Mouse (Mus musculus): ENCODE data around the gene Mindy1.

Mindy1 gene

GRCm38 (mm10) chr3:95293537-95293936 is 12.4 kb downstream of the Mindy1 start:
- no peak for DNase-seq (ENCODE audit: low spot score in 2 of 2)

- DNase-seq (ENCODE audit: low spot score in 2 of 2) = no peak
These were observed 13.2 kb downstream of the Mindy1 start for GRCm38 (mm10) chr3:95294316-95294715.

DNA sequence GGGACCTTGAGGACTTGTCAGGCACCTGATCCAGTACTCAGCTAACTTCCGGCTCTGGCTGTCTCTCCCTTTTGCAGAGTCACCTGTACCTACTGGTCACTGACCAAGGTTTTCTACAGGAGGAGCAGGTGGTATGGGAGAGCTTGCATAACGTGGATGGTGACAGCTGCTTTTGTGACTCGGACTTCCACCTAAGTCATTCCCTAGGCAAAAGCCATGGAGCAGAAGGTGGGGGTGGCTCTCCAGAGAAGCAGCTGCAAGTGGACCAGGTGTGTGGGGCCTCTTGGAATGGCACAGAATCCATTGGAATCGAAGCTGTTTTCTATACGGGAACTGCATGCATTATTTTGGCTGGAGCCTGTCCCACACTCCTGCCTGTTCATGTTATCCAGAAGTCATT is 13.6 kb downstream of the Mindy1 start:
- DNase-seq (ENCODE audit: low spot score in 2 of 2) = no peak

GRCm38 (mm10) chr3:95295321-95296102 is 14.4 kb downstream of the Mindy1 start:
- no peak for DNase-seq (ENCODE audit: low spot score in 2 of 2)

DNA sequence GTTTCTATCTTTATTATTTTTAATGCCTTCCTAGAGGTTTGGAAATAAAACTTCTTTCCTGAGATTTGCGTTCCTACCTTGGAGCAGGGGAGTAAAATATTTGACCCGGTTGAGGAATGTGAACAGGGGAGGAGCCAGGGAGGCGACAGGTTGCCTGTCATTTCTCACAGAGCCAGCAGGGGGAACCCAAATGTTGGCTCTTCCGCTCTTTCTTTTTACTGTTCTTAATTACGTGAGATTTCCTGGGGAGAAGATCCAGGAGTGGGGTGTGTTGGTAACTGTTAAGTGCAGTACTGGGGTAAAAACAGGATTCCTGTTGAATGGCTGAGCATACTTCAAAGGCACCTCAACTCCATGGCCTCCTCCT is 14.9 kb downstream of the Mindy1 start:
- DNase-seq (ENCODE audit: low spot score in 2 of 2) = peak in 1 of 2 experiments; percentile 45

- DNase-seq (ENCODE audit: low spot score in 2 of 2) = no peak
These were observed 16.9 kb downstream of the Mindy1 start for GRCm38 (mm10) chr3:95298018-95298417.

DNA sequence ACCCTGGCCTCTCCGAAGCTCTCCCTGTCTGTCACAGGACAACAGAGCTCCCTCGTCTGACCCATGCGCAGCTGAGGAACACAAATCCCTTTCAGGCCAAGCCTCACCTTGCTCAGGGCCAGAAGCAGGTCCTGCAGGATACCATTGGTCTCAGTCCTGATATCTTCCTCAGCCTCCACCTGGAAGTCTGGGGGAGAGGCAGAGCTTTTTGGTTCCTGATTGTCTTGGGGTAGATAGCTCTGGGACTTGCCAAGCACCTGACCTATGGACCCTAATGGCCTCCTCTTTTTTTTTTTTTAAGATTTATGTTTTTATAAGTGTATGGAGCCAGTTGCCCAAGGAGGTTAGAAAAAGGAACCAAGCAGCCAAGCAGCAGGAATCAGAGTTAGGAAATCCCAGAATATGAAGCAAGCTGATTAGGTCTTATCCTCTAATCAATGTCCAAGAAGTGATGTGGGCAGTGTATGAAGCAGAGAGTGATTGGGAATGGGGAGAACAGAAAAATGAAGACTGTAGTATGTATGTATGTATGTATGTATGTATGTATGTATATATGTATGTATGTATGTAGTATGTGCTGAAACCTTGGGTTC is 20.2 kb downstream of the Mindy1 start:
- no peak for DNase-seq (ENCODE audit: low spot score in 2 of 2)

DNA sequence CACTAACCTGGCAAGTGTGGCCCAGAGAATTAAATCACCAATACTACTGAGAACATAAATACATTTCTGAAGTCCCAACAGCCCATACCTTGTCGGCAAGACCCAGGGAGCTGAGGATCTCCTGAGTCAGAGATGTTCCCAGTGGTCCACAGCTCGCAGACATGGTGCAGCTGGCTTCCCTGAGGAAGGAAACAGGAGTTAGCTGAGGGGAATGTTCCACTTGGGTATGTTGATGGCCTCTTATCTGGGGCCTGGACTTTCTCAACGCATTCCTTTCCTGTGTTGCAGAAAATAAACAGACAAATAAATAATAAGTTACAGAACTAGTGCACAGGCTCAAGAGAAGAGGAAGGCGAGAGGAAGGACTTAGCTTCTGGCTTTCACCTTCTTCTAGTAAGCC is 25.1 kb downstream of the Mindy1 start:
- DNase-seq (ENCODE audit: low spot score in 2 of 2) = no peak

DNA sequence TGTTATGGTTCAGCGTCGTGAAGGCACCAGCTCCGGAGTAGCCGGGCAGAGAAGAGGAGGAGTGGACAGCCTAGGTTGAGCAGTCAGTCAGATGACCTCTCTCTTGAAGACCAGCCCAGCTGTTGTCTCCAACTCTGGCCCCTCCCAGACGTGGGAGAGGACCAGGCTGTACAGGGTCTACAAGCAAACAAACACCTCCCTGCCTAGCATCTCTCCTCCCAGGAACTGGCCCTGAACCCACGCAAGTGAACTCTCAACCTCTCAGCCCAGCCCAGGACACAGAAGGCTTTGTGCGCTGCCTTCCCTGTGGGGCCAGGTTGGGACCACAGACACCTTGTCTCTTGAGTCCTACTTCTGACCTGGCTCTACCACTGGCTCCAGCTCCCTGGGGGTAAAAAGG is 26.0 kb downstream of the Mindy1 start, which contains the start of gene Anxa9:
Anxa9 (minus strand) TSS at position 77 of the 400 bp plus-strand sequence.
- DNase-seq (ENCODE audit: low spot score in 2 of 2) = no peak

- DNase-seq (ENCODE audit: low spot score in 2 of 2) = no peak
These were observed 29.4 kb downstream of the Mindy1 start for GRCm38 (mm10) chr3:95310496-95310895.

DNA sequence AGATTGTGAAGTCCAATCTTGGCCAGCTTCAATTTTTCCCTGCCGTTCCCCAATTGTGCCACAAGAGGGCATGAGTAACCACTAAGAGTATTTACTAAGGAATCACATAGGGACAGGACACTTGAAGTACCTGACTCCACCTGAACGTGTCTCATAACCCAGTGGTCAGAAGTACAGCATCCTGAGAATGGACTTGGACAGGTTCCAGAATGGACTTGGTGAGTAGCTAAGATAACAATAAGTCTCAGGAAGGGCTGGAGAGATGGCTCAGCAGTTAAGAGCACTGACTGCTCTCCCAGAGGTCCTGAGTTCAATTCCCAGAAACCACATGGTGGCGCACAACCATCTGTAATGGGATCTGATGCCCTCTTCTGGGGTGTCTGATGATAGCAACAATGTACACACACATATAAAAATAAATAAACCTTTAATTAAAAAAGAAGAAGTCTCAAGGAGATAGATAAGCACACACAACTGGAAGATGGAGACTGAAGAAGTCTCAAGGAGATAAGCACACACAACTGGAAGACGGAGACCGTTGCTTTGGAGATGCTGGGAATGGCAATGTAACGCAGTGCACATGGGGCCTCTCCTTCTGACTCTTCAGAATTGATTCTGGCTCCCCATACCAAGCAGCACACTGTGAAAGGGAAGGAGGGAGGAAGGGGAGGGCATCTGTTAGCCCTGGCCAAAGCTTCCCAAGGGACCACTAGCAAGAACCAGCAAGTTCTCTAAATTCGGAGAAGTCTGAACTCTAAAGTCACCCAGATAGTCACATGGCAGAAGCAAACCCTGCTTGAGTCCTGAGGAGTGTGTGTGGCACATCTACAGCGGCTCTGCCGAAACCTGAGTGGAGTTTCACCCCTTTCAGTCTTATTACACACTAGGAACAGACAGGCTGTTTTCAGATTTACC is 30.1 kb downstream of the Mindy1 start:
- DNase-seq (ENCODE audit: low spot score in 2 of 2) = peak; percentile 52 to 64

- DNase-seq (ENCODE audit: low spot score in 2 of 2) = peak in 1 of 2 experiments; percentile 28
These were observed 31.5 kb downstream of the Mindy1 start for GRCm38 (mm10) chr3:95312623-95313022.

- DNase-seq (ENCODE audit: low spot score in 2 of 2) = no peak
These were observed 32.3 kb downstream of the Mindy1 start for GRCm38 (mm10) chr3:95313476-95313875.

GRCm38 (mm10) chr3:95314075-95314474 is 32.9 kb downstream of the Mindy1 start:
- DNase-seq (ENCODE audit: low spot score in 2 of 2) = no peak

GRCm38 (mm10) chr3:95314486-95315093 is 33.4 kb downstream of the Mindy1 start, which contains the start of gene Cers2:
Cers2 (plus strand) TSS chr3:95314791.
- no peak for DNase-seq (ENCODE audit: low spot score in 2 of 2)

- DNase-seq (ENCODE audit: low spot score in 2 of 2) = peak; percentile 91 to 93
These were observed 34.1 kb downstream of the Mindy1 start for GRCm38 (mm10) chr3:95315094-95315843.

DNA sequence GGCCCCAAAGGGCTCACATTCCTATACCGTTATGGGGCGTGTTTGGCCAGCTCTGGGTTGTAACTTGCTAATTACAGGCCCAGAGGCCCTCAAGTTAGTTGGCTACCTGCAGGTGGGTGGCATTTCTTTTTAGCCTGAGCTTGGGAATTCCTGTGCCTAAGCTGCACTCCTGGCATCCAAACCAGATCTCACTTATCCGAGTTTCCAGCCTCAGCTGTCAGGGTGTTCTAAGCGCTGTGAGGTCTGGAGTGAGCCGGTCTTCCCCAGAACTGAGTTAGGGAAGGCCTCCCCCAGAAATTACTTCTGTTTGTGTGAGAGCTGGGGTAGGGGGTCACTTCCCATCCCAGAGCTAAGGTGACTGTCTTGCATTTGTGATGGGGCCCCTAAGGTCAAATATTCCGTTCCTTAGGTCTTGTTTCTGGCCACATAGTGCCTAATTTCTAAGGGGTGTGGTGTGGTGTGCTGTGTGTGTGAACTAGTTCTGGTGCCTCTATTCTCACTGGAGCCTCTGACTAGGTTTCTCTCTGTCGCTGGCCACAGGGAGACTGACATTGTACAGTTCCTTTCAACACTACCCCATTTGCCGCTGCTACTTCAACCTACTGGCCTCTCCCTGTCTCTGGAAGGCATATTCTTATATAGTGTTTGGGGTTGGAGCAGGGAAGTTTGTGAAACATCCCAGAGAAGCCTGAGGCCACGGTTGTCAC is 34.9 kb downstream of the Mindy1 start:
- no peak for DNase-seq (ENCODE audit: low spot score in 2 of 2)

DNA sequence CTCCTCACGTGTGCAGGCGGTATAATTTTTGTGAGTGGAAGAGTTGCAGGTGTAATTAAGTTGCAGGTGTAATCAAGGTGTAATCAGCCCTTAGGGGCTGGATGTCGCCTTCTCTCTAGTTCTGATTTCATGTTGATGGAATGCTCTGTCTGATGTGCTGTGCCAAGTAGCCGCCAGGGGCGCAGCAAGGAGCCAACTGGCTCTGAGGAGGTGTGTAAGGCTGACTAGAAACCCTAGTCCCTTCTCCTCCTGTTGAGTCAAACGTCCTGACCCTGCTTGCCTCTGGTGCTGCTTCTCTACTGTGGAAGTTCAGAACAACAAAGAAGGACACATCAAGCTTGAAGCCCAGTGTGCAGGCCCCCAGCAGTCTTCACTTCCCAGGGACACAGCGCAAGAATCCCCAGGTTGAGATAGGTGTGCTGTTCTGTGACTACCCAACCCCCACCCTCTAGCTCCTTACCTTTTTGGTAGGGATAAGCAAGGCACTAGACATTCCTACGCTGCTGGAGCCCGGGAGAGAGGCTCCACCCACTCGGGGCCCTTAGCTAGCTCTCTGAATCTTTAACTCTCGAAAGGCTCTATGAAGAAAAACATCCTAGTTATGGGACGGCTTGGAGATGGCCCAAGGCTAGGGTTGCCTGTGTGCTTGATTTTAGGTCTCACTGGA is 36.4 kb downstream of the Mindy1 start:
- peak; percentile 32 to 65 for DNase-seq (ENCODE audit: low spot score in 2 of 2)

GRCm38 (mm10) chr3:95318548-95318947 is 37.4 kb downstream of the Mindy1 start:
- no peak for DNase-seq (ENCODE audit: low spot score in 2 of 2)

DNA sequence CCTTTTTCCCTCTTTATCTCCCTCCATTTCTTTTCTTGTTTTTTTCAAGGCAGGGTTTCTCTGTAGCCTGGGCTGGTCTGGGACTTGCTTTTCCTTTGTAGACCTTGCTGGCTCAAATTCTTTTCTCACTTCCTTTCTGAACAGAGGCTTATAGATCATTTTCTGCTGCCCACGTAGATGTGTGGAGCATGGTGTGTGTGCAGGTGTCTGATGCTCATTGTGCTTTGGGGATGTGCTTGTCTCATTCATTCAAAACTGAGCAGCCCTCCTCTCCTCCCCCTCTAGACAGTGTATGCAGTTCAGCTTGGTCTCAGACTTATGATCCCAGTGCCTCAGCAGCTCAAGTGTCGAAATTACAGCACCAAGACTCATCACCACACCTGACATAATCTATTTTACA is 38.0 kb downstream of the Mindy1 start:
- DNase-seq (ENCODE audit: low spot score in 2 of 2) = no peak
